Mouse (Mus musculus): ENCODE measurements around the gene Ccdc61.

The Ccdc61 gene

DNA sequence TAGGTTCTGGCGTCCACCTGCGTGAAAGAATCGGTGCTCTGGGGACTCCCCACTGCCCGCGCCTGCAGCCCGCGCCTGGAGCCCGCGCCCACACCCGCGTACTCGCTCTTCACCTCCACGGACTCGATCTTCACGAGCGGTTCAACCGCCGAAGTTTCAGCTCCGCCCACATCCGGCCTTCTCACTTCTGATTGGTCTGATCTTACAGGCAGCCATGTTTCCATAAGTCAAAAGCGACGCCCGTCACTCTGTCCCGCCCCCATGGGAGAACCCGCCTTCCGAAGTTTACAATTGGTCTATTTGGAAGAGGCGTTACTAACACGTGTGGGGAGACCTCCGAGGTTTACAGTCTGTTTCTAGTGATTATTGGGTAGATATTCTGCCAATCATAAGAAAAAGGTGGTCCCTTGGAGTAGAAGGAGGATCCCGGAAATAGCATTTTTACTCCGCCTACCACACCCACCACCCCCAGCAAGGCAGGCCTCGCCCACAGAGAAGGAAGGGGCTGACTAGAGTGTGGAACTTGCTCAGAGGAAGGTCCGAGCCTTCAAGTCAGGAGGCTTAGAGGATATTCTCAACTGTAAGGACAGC, at the start of gene Ccdc61:
Ccdc61 (minus strand) TSS at position 175 of the 591 bp plus-strand sequence.
- DNase-seq (ENCODE audit: low spot score in 2 of 2), result peak; percentile 97 to 98

DNA sequence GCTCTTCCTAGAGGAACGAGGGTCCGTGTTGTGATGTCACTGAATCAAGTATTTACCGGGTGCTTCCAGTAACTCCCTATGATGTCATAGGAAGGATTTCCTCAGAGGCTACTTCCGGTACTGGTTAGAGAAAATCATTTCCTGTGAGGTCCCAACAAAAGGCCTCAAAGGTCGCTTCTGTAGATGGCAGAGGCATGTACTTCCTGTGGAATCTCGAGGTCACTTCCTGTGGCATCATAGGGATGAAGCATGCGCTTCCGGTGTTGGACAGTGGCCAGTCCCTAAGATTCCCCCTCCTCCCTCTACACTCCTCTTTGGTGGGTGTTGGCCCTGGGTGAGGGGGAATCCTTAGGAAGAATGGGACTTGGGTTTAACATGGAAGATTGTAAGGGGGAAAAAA, 49.2 kb upstream of the Ccdc61 start:
- DNase-seq (ENCODE audit: low spot score in 2 of 2), result no peak

DNA sequence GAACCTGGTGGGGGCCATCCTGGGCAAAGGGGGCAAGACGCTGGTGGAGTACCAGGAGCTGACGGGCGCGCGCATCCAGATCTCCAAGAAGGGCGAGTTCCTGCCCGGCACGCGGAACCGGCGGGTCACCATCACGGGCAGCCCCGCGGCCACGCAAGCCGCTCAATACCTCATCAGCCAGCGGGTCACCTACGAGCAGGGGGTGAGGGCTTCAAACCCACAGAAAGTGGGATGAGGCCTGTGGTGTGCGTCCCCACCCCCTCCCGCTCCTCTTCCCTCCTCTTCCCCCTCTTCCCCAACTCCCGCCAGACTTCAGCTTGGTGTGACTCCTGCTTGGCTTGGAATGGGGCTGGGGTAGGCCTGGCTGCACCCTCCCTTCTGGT, 48.2 kb upstream of the Ccdc61 start:
- no peak for DNase-seq (ENCODE audit: low spot score in 2 of 2)

DNA sequence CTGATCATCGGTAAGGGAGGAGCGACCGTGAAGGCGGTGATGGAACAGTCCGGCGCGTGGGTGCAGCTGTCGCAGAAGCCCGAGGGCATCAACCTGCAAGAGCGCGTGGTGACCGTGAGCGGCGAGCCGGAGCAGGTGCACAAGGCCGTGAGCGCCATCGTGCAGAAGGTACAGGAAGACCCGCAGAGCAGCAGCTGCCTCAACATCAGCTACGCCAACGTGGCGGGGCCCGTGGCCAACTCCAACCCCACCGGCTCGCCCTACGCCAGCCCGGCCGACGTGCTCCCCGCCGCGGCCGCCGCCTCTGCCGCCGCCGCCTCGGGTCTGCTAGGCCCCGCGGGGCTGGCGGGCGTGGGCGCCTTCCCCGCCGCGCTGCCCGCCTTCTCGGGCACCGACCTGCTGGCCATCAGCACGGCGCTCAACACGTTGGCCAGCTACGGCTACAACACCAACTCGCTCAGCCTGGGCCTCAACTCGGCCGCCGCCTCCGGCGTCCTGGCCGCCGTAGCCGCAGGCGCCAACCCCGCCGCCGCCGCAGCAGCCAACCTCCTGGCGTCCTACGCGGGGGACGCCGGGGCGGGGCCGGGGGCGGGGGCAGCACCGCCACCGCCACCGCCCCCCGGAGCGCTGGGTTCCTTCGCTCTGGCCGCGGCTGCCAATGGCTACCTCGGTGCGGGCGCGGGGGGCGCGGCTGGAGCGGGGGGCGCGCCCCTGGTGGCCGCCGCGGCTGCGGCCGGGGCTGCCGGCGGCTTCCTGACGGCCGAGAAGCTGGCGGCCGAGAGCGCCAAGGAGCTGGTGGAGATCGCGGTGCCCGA, 47.6 kb upstream of the Ccdc61 start:
- no peak for DNase-seq (ENCODE audit: low spot score in 2 of 2)

DNA sequence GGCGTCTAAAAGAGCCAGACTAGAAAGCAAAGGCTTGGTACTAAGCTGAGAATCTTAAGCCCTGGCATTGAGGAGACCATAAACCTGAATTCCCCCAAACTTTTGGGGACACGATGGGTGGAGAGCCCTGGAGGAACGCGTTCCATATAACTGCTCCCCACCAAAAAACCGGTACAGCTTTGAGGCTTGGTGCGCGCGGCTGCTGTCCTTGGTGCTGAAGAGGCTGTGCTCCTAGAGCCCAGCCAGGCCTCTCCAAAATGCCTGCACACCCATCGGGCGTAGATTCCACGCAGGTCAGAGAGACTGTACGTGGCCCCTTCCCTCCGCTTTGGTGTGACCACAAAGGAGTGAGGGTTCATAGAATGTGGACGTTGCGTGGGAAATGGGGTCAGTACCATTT, 41.2 kb upstream of the Ccdc61 start:
- no peak for DNase-seq (ENCODE audit: low spot score in 2 of 2)

DNA sequence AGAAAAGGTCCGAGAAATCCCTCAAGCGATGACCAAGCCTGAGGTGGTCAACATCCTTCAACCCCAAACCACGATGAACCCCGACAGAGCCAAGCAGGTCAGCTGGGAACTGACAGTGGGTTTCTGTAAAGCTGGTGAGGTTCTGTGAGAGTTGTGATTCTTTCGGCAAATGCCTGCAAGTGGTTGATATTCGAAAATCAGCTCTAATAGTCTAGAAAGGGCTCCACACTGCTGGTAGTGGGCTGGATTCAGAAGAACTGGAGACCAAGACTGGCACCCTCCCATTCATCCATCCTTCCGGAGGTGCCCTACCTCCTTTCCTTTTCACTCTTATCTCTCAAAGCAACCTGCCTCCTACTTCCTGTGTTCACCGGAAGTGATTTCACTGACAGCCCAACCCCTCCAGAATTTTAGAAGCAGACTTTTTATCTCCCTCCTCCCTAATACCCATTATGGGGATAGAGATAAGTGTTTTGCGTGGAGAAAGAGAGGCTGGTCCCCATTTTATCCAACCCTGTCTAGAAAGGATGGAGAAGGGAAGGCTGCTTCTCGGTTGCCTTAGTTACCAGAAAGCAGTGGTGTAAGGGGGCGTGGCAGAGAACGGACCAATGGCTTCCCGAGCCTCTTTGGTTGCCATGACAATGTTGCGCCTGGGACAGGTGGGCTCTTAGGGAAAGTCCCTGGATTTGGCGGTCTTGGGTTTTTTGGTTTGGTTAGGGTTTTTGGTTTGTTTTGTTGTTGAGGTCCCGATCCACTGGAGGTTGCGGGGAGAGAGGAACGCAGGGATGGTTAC, 40.5 kb upstream of the Ccdc61 start:
- no peak for DNase-seq (ENCODE audit: low spot score in 2 of 2)

DNA sequence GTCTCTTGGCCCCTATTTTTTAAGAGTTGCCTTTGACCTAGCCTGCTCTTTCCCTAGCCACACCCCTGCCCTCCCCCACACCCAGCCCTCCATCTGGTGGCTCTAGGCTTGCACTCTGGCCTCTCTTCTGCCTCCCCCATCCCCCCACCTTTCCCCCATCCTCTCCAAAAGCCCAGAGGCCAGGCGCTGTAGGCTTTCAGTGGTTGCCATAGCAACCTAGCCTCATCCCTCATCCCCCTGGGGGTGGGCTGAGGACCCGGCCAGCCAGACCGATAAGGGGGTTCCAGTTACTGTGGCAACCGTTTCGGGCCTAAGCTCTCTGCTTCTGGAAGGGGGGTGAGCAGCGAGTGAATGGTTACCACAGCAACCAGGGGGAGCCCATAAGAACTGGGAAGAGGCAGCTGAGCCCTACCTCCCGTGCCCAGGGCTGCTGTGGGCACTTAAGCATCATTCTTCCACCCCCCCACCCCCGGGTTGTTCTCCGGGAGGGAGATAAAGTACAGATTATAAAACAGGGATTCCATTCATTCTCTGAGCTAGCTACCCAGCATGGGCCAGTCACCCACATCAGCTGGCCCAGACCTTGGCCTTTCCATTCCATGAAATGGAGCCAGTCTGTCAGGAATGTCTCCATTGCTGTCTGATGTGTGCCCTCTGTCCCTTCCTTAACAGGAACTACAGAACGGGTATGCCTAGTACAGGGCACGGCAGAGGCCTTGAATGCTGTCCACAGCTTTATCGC, 39.7 kb upstream of the Ccdc61 start:
- DNase-seq (ENCODE audit: low spot score in 2 of 2), result peak; percentile 58 to 78

DNA sequence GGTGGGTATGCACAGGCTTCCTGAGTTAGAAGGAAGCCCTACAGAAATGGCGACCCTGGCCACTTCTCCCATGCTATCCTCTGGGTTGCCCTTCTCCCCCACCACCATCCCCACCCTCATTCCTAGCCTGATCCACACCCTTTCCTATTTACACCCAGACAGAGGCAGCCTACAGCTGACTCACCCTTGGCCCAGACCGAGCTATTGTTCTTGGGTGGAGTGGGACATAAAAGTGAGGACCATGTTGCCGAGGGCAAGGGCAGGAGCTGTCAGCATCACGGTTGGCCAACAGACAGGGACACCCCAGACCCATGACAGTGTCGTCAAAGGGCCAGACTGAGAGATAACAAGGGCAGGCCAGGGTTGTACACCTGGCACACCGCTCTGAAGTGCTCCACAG, 37.9 kb upstream of the Ccdc61 start:
- no peak for DNase-seq (ENCODE audit: low spot score in 2 of 2)

DNA sequence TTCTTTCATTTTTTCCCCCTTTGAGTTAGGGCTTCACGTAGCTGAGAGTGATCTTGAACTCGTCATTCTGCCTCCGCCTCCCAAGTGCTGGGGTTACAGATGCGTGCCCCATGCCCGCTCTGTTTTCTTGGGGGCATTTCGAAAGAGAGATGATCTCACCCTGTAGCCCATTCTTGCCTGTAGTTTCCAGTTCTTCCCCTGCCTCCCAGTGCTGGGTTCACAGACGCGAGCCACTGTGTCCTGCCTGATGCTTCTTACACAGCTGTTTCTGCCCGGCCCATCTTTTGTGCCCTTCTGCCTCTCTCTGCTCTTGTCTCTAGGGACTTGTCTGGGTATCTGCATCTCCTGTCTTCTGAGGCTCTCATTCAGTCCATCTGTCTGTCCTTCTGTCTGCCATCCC, 32.6 kb upstream of the Ccdc61 start:
- no peak for DNase-seq (ENCODE audit: low spot score in 2 of 2)

DNA sequence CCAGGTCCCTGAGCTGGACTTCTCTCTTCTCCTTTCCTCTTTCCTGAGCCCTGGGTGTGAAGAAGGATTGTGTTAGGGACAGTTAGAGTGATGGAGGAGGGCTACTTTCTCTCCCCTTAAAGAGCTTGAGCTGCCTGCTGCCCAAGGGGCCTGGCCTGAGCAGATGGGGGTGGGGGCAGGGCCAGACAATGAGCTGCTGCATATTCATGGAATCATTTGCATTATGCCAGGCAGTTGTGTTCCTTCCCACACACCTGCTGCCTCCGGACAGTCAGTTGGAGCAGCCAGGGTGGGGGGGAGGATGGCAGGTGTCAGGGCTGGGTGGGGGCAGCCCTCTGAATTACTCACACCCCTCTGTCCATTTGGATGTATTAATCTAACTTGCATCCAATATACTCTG, 32.2 kb upstream of the Ccdc61 start:
- no peak for DNase-seq (ENCODE audit: low spot score in 2 of 2)

DNA sequence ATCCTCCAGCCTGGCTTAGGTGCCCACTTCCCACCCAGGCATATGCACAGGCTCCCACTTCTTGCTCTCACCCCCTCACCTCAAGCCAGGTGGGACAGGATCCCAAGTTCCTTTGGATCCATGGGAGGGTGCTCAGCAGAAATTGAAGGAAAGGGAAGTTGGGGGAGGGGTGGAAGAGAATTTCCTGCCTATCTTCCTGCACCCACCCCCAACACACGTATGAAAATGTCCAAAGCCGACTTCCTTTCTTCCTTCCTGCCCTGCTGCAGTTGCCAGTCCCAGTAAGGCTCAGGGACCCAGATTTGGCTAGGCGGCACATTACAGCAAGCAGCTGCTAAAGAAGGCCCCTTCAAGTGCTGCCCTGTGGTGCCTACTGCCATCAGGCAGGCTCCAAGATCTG, 17.5 kb upstream of the Ccdc61 start:
- DNase-seq (ENCODE audit: low spot score in 2 of 2), result no peak

DNA sequence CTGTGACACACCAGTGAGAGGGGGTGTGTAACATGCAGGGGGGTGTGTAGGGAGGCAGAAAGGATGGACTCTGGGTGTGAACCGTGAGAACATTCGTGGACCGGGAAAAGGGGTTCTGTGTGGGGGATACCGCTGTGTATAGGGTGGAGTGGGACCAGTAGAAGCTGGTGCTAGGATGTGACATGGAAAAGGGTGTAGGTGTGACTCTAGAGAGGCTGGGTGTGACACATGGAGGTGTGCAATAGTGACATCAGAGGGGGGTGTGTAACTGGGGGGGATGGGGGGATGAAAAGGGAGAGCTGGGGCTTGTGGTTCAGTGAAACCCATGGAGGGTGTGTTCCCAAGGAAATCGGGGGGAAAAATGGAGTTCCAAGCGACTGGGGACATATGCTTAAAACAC, 16.7 kb upstream of the Ccdc61 start:
- DNase-seq (ENCODE audit: low spot score in 2 of 2), result no peak

DNA sequence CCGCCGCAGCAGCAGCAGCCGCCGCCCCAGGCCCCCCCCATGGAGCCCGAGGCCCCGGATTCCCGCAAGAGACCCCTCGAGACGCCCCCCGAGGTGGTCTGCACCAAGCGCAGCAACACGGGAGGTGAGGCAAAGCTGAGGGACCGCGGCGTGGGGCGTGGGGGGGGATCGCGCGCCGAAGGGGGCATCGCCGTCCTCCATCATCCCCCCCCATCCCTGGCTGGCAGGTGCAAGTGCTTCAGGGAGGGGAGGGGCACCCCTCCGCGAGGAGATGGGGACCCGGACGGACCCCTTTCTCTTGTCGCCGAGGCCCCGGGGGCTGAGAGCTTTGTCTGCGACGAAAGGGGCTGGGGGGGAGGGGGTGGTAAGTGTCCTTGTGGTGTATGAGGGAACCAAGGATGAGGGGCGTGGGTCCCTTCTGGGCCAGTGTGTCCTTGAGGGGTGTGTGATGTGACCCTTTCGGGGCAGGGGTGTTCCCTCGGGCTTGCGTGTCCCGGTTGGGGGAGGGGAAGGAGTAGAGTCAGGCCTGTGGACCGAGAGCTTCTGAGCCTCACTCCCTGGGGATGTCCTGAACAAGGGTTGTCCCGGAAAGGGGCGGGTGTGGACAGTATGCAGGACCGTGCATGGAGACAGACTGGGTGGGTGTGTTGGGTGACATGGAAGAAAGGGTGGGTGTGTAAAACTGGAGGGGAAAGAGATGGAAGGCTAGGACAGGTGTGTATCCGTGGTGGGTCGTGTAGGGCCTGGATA, 16.0 kb upstream of the Ccdc61 start:
- DNase-seq (ENCODE audit: low spot score in 2 of 2), result peak; percentile 54 to 67

DNA sequence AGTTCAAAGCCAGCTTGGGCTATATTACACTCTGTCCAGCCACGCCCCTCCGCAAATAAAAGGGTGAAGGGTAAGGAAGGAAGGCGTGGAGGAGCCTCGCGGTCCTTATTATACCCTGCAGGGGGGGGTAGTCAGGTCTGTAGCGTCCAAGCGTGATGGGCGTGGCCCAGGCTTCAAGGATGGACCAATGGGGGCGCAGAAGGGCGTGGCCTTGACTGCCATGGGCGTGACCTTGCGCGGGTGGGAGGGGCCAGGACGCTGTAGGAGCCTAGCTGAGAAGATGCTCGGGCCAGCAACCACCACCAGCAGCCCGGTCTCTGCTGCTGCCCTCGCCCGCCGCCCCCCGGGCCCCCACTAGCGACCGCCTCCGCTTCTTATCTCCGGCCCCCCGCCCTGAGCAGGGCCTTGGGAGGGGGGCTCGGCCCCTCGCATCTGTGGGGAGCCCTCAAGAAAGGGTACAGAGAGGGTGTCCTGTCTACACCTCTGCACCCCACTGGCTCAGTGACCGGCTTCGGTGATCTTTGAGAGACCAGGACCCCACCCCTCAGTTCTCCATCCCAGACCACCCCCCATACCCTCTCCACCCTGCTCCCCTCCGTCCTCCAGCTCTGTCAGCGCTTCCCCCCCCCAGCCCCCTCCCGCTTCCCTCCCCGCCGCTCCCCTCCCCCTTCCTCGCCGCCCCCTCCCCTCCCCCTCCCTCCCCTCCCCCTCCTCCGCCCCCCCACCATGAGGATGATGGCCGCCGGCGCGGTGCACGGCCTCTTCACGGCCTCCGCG, 15.1 kb upstream of the Ccdc61 start, which contains the start of gene Nova2:
Nova2 (plus strand) TSS at position 727 of the 777 bp plus-strand sequence.
- DNase-seq (ENCODE audit: low spot score in 2 of 2), result peak; percentile 96 to 97

DNA sequence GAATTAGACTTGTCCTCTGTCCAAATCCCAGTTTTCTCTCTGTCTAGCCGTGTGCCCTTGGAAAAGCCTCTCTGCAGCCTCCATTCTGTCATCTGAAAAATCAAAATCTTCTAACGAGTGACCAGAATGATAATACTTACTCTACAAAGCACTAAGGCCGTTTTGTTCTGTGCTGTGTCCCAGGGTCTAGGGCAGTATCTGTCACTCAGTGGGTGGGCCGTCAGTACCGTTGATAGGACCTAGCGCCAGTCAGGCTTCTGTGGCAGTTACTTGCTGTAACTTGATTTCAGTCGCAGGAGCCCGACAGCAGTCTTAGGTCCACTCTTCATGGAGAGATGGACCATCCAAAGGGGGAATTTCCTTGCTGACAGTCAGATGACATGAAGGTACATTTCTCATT, 14.1 kb upstream of the Ccdc61 start:
- DNase-seq (ENCODE audit: low spot score in 2 of 2), result no peak

DNA sequence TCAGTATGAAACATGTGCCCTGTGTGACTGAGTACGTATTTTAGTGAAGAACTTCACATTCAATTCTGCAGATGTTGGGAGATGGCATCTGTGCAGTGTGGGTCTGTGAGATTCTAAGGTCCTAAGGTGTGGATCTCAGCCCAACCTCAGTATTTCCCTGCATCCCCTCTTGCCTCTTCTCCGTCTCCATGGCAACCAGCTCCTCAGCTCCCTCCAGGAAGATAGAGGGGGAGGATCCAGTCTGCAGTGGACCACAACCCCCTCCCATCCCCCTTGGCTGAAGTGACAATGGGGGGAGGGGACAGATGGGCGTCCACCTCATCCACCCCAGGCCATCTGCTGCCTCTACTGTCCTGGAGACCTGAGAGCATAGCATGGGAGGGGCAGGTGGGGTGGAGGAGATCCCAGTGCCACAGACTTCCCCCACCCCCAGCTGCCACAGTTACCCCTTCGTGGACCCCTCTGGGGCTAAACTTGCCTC, 13.5 kb upstream of the Ccdc61 start:
- peak; percentile 44 to 65 for DNase-seq (ENCODE audit: low spot score in 2 of 2)

DNA sequence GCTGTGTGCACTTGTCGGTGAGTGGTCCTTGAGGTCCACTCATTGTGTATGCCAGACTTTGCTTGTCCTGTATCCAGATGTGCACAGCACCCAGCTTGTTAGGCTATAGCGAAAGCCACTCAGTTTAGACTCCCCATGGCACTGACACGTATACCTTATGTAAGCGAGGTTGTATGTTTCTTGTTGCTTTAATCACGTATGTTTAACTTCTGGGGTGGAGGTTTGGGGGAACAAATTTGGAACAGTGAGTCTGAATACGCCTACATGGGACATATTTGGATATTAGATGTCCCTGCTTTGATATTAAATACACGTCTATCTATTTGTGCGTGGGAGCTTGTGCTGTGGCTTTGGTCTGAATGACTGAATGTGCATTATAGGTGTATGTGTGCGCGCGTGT, 13.1 kb upstream of the Ccdc61 start:
- DNase-seq (ENCODE audit: low spot score in 2 of 2), result no peak

DNA sequence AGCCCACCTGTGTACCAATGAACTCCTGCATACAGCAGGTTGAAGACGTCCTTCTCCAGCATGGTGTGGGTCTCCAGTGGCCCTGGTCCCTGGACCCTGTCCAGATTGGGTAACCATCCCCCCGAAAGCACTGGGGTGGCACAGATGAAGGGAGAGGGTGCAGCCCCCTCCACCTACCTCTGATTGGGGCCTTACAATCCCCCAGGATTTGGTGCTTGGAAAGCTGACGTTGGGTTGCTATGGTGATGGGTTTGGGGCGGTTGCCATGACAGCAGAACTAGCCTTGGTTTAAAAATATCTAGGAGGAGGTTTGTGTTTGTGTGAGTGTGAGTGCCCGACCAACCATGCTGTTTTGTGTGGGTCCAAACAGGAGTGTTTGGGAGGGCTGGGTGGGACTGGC, 12.6 kb upstream of the Ccdc61 start:
- peak; percentile 78 to 86 for DNase-seq (ENCODE audit: low spot score in 2 of 2)

DNA sequence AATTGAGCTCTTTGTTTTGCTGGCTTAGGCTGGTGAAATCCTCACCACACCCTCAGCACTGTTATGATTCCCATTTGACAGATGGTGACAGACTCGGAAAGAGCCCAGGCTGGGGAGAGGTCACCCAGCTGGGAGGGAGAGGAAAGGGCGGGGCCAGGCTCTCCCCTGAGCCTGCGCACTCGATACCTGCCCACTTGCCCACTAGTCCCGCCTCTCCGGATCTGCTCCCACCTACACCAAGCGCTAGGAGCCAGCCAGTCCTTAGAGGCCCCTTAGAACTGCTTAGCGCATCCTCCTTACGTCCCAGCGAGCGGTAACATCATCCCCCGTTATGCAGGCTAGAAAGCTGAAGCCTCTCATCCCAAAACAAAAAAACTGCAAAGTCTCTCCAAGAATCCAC, 10.9 kb upstream of the Ccdc61 start:
- DNase-seq (ENCODE audit: low spot score in 2 of 2), result peak; percentile 66 to 73

DNA sequence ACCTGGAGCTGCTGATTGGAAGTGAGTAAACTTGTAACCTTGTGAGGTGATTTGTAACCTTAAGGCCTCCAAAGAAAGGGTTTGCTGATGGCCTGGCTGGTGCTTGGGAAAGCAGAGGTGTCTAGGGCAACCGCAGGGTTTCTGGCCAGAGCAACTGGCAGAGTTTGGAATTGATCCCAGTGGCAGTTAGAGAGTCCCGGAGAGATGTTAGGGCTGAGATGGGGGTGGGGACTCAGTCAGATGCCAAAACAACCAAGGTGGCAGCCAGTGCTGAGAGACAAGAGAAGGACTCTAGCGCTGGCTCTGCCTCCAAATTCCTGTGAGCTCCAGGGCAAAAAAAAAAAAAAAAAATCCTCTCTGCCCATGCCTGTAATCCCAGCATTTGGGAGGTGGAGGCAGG, 7.7 kb upstream of the Ccdc61 start:
- DNase-seq (ENCODE audit: low spot score in 2 of 2), result no peak
